Mouse (Mus musculus): ENCODE results near the gene Ppfia1.

Ppfia1 gene

GRCm38 (mm10) chr7:144489067-144489774 is 64.3 kb downstream of the Ppfia1 start:
- DNase-seq (ENCODE audit: low spot score) = peak; percentile 35

GRCm38 (mm10) chr7:144480314-144480713 is 73.2 kb downstream of the Ppfia1 start:
- DNase-seq (ENCODE audit: low spot score) = peak; percentile 15

GRCm38 (mm10) chr7:144479569-144479968 is 74.0 kb downstream of the Ppfia1 start:
- DNase-seq (ENCODE audit: low spot score) = no peak

- no peak for DNase-seq (ENCODE audit: low spot score)
These were observed 77.8 kb downstream of the Ppfia1 start for GRCm38 (mm10) chr7:144475741-144476140.

GRCm38 (mm10) chr7:144473486-144473885 is 80.0 kb downstream of the Ppfia1 start:
- DNase-seq (ENCODE audit: low spot score) = peak; percentile 74

- no peak for DNase-seq (ENCODE audit: low spot score)
These were observed 82.4 kb downstream of the Ppfia1 start for GRCm38 (mm10) chr7:144471103-144471502.

- DNase-seq (ENCODE audit: low spot score) = peak; percentile 90
These were observed 82.9 kb downstream of the Ppfia1 start, which contains the start of gene Cttn for GRCm38 (mm10) chr7:144470545-144471059. Cttn (minus strand) TSS chr7:144471009.

- peak; percentile 23 for DNase-seq (ENCODE audit: low spot score)
These were observed 83.5 kb downstream of the Ppfia1 start for GRCm38 (mm10) chr7:144469908-144470544.

GRCm38 (mm10) chr7:144469181-144469641 is 84.3 kb downstream of the Ppfia1 start:
- peak; percentile 63 for DNase-seq (ENCODE audit: low spot score)

GRCm38 (mm10) chr7:144468741-144469140 is 84.8 kb downstream of the Ppfia1 start:
- no peak for DNase-seq (ENCODE audit: low spot score)

GRCm38 (mm10) chr7:144462577-144462976 is 91.0 kb downstream of the Ppfia1 start:
- no peak for DNase-seq (ENCODE audit: low spot score)

GRCm38 (mm10) chr7:144461246-144461902 is 92.2 kb downstream of the Ppfia1 start:
- DNase-seq (ENCODE audit: low spot score) = no peak

- no peak for DNase-seq (ENCODE audit: low spot score)
These were observed 94.6 kb downstream of the Ppfia1 start for GRCm38 (mm10) chr7:144458881-144459280.

GRCm38 (mm10) chr7:144450661-144451060 is 102.9 kb downstream of the Ppfia1 start:
- no peak for DNase-seq (ENCODE audit: low spot score)

- DNase-seq (ENCODE audit: low spot score) = no peak
These were observed 103.6 kb downstream of the Ppfia1 start for GRCm38 (mm10) chr7:144449637-144450570.

- no peak for DNase-seq (ENCODE audit: low spot score)
These were observed 105.3 kb downstream of the Ppfia1 start for GRCm38 (mm10) chr7:144448186-144448585.

- DNase-seq (ENCODE audit: low spot score) = no peak
These were observed 106.4 kb downstream of the Ppfia1 start for GRCm38 (mm10) chr7:144447146-144447545.

GRCm38 (mm10) chr7:144444788-144445187 is 108.7 kb downstream of the Ppfia1 start:
- DNase-seq (ENCODE audit: low spot score) = no peak

- no peak for DNase-seq (ENCODE audit: low spot score)
These were observed 111.6 kb downstream of the Ppfia1 start for GRCm38 (mm10) chr7:144441976-144442375.

GRCm38 (mm10) chr7:144441466-144441865 is 112.1 kb downstream of the Ppfia1 start:
- DNase-seq (ENCODE audit: low spot score) = no peak

GRCm38 (mm10) chr7:144438811-144439210 is 114.7 kb downstream of the Ppfia1 start:
- no peak for DNase-seq (ENCODE audit: low spot score)
